Mouse (Mus musculus): ENCODE results near the gene 2300003K06Rik. TPM values are rescaled to one million over a fixed set of nuclear protein-coding genes. Genes with fewer than 3 reads are reported as not detected.
"Not testable (repeated sequence)": the region's sequence is repeated elsewhere in the genome, so short reads cannot be mapped to it uniquely, and the experiment has no call there.

The 2300003K06Rik gene
- polyA plus RNA-seq, 1 experiment from 2014 or later = not detected

DNA sequence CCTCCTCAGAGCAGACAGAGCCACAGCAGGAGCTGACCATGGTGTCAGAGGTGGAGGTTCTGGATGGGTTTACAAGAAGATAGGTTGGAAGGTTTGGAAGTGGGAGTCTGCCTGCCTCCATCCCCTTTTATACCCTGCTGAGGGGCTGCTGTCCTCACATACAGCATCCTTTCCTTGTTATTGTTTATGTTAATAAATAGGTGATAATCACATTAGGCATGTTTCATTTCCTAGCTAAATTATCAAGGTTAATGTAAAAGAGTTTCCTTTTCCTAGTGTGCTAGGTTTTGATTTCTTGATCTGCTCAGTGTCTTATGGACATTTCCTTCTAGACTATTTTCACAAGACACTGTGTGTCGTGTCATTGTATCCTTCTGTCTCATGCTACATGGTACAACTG lies 39.0 kb downstream of the 2300003K06Rik start, which contains the start of gene Gm11569:
TSS of gene Gm11569 (minus strand) at position 101 of the 400 bp plus-strand sequence.
- H3K4me3 ChIP-seq; H3K9ac ChIP-seq (replicated peaks); H3K4me1 ChIP-seq; H3K9me3 ChIP-seq; H3K36me3 ChIP-seq; ATAC-seq (ENCODE audit: low FRiP score, low read depth); H3K27ac ChIP-seq (replicated peaks); H3K27me3 ChIP-seq; H3K4me2 ChIP-seq (replicated peaks): not testable (repeated sequence)
- no CpG with 5 or more reads among the region's 1 CpGs for WGBS

DNA sequence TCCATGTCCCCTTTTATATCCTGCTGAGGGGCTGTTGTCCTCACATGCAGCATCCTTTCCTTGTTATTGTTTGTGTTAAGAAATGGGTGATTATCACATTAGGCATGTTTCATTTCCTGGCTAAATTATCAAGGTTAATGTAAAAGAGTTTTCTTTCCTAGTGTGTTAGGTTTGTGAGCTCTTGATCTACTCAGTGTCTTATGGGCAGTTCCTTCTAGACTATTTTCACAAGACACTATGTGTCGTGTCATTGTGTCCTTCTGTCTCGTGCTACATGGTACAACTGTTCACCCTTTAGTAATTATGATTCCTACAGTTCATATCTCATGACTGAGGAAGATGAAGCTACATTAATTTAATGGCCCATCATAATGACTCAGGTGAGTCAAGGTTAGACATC lies 44.5 kb downstream of the 2300003K06Rik start, which contains the start of gene Gm11596:
TSS of gene Gm11596 (minus strand) at position 101 of the 400 bp plus-strand sequence.
- 78% methylated on average over 2 of the region's 2 CpGs for WGBS
- no peak for ATAC-seq (ENCODE audit: low FRiP score, low read depth)

More for the DNA sequence above, 44.5 kb downstream of the 2300003K06Rik start, which contains the start of gene Gm11596:
- Histone ChIP-seq H3K4me3 (no peak within 1 kb of the TSS), H3K4me2 (replicated peaks) (no peak within 1 kb of the TSS), H3K4me1 (no peaks in the 10 kb centered on the region), H3K36me3 (no peaks in the 10 kb centered on the region), H3K27me3 (no peaks in the 10 kb centered on the region), H3K27ac (replicated peaks) (no peak within 1 kb of the TSS), H3K9ac (replicated peaks) (no peak within 1 kb of the TSS), H3K9me3 (no peaks in the 10 kb centered on the region)

Other genes with a start within 250 kb of the 2300003K06Rik start
- gene Krtap1-3, start 246.7 kb downstream of the 2300003K06Rik start, polyA plus RNA-seq (2016; fragmentation: Nextera tagmentation; extraction: Ambion mirVana) = not detected in 2 replicates
- gene Krtap9-3, start 240.0 kb downstream of the 2300003K06Rik start, polyA plus RNA-seq (2016; fragmentation: Nextera tagmentation; extraction: Ambion mirVana) = not detected in 2 replicates
- gene Gm11938, start 234.8 kb downstream of the 2300003K06Rik start, polyA plus RNA-seq (2016; fragmentation: Nextera tagmentation; extraction: Ambion mirVana) = not detected in 2 replicates
- not detected in 2 replicates for gene Gm11937, start 227.9 kb downstream of the 2300003K06Rik start, polyA plus RNA-seq (2016; fragmentation: Nextera tagmentation; extraction: Ambion mirVana)
- gene Krtap2-4, start 223.2 kb downstream of the 2300003K06Rik start, polyA plus RNA-seq (2016; fragmentation: Nextera tagmentation; extraction: Ambion mirVana) = not detected in 2 replicates
- not detected in 2 replicates for gene Gm11562, start 217.6 kb downstream of the 2300003K06Rik start, polyA plus RNA-seq (2016; fragmentation: Nextera tagmentation; extraction: Ambion mirVana)
- not detected in 2 replicates for gene Krtap4-1, start 209.8 kb downstream of the 2300003K06Rik start, polyA plus RNA-seq (2016; fragmentation: Nextera tagmentation; extraction: Ambion mirVana)
- not detected in 2 replicates for gene Krtap4-2, start 203.0 kb downstream of the 2300003K06Rik start, polyA plus RNA-seq (2016; fragmentation: Nextera tagmentation; extraction: Ambion mirVana)
- gene Krtap4-7, start 194.0 kb downstream of the 2300003K06Rik start, polyA plus RNA-seq (2016; fragmentation: Nextera tagmentation; extraction: Ambion mirVana) = not detected in 2 replicates
- gene Gm11555, start 187.8 kb downstream of the 2300003K06Rik start, polyA plus RNA-seq (2016; fragmentation: Nextera tagmentation; extraction: Ambion mirVana) = not detected in 2 replicates
- not detected in 2 replicates for gene Gm11563, start 179.1 kb downstream of the 2300003K06Rik start, polyA plus RNA-seq (2016; fragmentation: Nextera tagmentation; extraction: Ambion mirVana)
- gene Krtap4-6, start 172.1 kb downstream of the 2300003K06Rik start, polyA plus RNA-seq (2016; fragmentation: Nextera tagmentation; extraction: Ambion mirVana) = not detected in 2 replicates
- gene Gm14190, start 147.3 kb downstream of the 2300003K06Rik start, polyA plus RNA-seq (2016; fragmentation: Nextera tagmentation; extraction: Ambion mirVana) = not detected in 2 replicates
- gene Gm14180, start 103.8 kb downstream of the 2300003K06Rik start, polyA plus RNA-seq (2016; fragmentation: Nextera tagmentation; extraction: Ambion mirVana) = not detected in 2 replicates
- not detected in 2 replicates for gene Gm11595, start 65.2 kb downstream of the 2300003K06Rik start, polyA plus RNA-seq (2016; fragmentation: Nextera tagmentation; extraction: Ambion mirVana)
- gene Krtap4-8, start 57.4 kb downstream of the 2300003K06Rik start, polyA plus RNA-seq (2016; fragmentation: Nextera tagmentation; extraction: Ambion mirVana) = not detected in 2 replicates
- gene Krtap4-9, start 52.9 kb downstream of the 2300003K06Rik start, polyA plus RNA-seq (2016; fragmentation: Nextera tagmentation; extraction: Ambion mirVana) = not detected in 2 replicates
- gene Gm11596, start 44.6 kb downstream of the 2300003K06Rik start, polyA plus RNA-seq (2016; fragmentation: Nextera tagmentation; extraction: Ambion mirVana) = not detected in 2 replicates
- not detected in 2 replicates for gene Gm11569, start 39.1 kb downstream of the 2300003K06Rik start, polyA plus RNA-seq (2016; fragmentation: Nextera tagmentation; extraction: Ambion mirVana)
- not detected in 2 replicates for gene Gm11554, start 33.6 kb downstream of the 2300003K06Rik start, polyA plus RNA-seq (2016; fragmentation: Nextera tagmentation; extraction: Ambion mirVana)
- not detected in 2 replicates for gene Krtap4-13, start 28.2 kb downstream of the 2300003K06Rik start, polyA plus RNA-seq (2016; fragmentation: Nextera tagmentation; extraction: Ambion mirVana)
- gene Gm11564, start 22.4 kb downstream of the 2300003K06Rik start, polyA plus RNA-seq (2016; fragmentation: Nextera tagmentation; extraction: Ambion mirVana) = not detected in 2 replicates
- gene Krtap4-16, start 13.5 kb upstream of the 2300003K06Rik start, polyA plus RNA-seq (2016; fragmentation: Nextera tagmentation; extraction: Ambion mirVana) = not detected in 2 replicates
- not detected in 2 replicates for gene Gm11568, start 19.9 kb upstream of the 2300003K06Rik start, polyA plus RNA-seq (2016; fragmentation: Nextera tagmentation; extraction: Ambion mirVana)
- gene Gm11559, start 26.4 kb upstream of the 2300003K06Rik start, polyA plus RNA-seq (2016; fragmentation: Nextera tagmentation; extraction: Ambion mirVana) = not detected in 2 replicates
- gene Krtap9-1, start 35.3 kb upstream of the 2300003K06Rik start, polyA plus RNA-seq (2016; fragmentation: Nextera tagmentation; extraction: Ambion mirVana) = not detected in 2 replicates
- not detected in 2 replicates for gene Gm11567, start 41.1 kb upstream of the 2300003K06Rik start, polyA plus RNA-seq (2016; fragmentation: Nextera tagmentation; extraction: Ambion mirVana)
- not detected in 2 replicates for gene Krtap31-1, start 69.9 kb upstream of the 2300003K06Rik start, polyA plus RNA-seq (2016; fragmentation: Nextera tagmentation; extraction: Ambion mirVana)
- gene Gm11565, start 76.7 kb upstream of the 2300003K06Rik start, polyA plus RNA-seq (2016; fragmentation: Nextera tagmentation; extraction: Ambion mirVana) = not detected in 2 replicates
- gene Krtap31-2, start 98.2 kb upstream of the 2300003K06Rik start, polyA plus RNA-seq (2016; fragmentation: Nextera tagmentation; extraction: Ambion mirVana) = not detected in 2 replicates
- gene Krtap9-5, start 110.4 kb upstream of the 2300003K06Rik start, polyA plus RNA-seq (2016; fragmentation: Nextera tagmentation; extraction: Ambion mirVana) = not detected in 2 replicates
- gene Krtap29-1, start 141.0 kb upstream of the 2300003K06Rik start, polyA plus RNA-seq (2016; fragmentation: Nextera tagmentation; extraction: Ambion mirVana) = not detected in 2 replicates
- gene Krtap16-1, start 148.5 kb upstream of the 2300003K06Rik start, polyA plus RNA-seq (2016; fragmentation: Nextera tagmentation; extraction: Ambion mirVana) = not detected in 2 replicates
- not detected in 2 replicates for gene Krtap17-1, start 155.9 kb upstream of the 2300003K06Rik start, polyA plus RNA-seq (2016; fragmentation: Nextera tagmentation; extraction: Ambion mirVana)
- not detected in 2 replicates for gene Krt33a, start 178.1 kb upstream of the 2300003K06Rik start, polyA plus RNA-seq (2016; fragmentation: Nextera tagmentation; extraction: Ambion mirVana)
- not detected in 2 replicates for gene Krt33b, start 191.8 kb upstream of the 2300003K06Rik start, polyA plus RNA-seq (2016; fragmentation: Nextera tagmentation; extraction: Ambion mirVana)
- not detected in 2 replicates for gene Krt34, start 203.5 kb upstream of the 2300003K06Rik start, polyA plus RNA-seq (2016; fragmentation: Nextera tagmentation; extraction: Ambion mirVana)
- gene Krt31, start 212.5 kb upstream of the 2300003K06Rik start, polyA plus RNA-seq (2016; fragmentation: Nextera tagmentation; extraction: Ambion mirVana) = not detected in 2 replicates